Mouse (Mus musculus): ENCODE data around the gene Hmgxb4. TPM values are rescaled to one million over a fixed set of nuclear protein-coding genes. Genes with fewer than 3 reads are reported as not detected.

Hmgxb4 gene
- polyA plus RNA-seq, 1 experiment: 35.5 TPM

DNA sequence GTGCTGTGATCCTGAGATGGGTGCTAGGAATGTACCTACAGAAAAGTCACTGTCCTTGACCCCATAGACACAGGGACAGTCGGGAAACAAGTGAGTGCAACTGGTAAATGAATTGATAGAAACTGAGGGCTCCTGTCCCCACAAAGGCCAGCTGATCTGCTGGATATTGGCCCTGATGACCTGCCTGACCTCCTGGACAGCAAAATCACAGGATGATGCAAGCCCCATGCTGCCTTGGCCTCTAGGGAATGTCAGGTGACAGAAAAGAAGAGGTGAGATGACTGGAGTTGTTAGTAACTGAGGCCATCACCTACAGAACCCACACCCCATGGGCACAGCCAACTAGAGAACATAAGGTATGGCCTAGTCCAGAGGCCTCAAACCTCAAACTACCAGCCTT, 85.1 kb downstream of the Hmgxb4 start:
- WGBS: 91% methylated on average over 1 of the region's 1 CpGs
- no peak for TF ChIP-seq CTCF (IDR thresholded peaks at IDR 0.05; ENCODE audit: borderline replicate concordance, insufficient read depth, low read depth, low read length)
- no peak overlapping the region for H3K27ac ChIP-seq (ENCODE audit: insufficient read depth, low read length)
- H3K4me1 ChIP-seq (ENCODE audit: control insufficient read depth, insufficient read depth, low read length): no peaks in the 10 kb centered on the region
- no peak overlapping the region for H3K4me3 ChIP-seq (replicated peaks; ENCODE audit: insufficient read depth, low read depth, low read length)
- H3K27me3 ChIP-seq (ENCODE audit: control insufficient read depth, insufficient read depth, low read length): no peaks in the 10 kb centered on the region
- DNase-seq: no peak

GRCm38 (mm10) chr8:75078851-75079250, 85.7 kb downstream of the Hmgxb4 start:
- Histone ChIP-seq H3K27ac (ENCODE audit: insufficient read depth, low read length) (no peak overlapping the region), H3K4me1 (ENCODE audit: control insufficient read depth, insufficient read depth, low read length) (no peaks in the 10 kb centered on the region), H3K27me3 (ENCODE audit: control insufficient read depth, insufficient read depth, low read length) (no peaks in the 10 kb centered on the region), H3K4me3 (replicated peaks; ENCODE audit: insufficient read depth, low read depth, low read length) (no peak overlapping the region)
- DNase-seq: no peak
- WGBS: 91% methylated on average over 9 of the region's 9 CpGs
- TF ChIP-seq CTCF (IDR thresholded peaks at IDR 0.05; ENCODE audit: borderline replicate concordance, insufficient read depth, low read depth, low read length) (no peak), POLR2A (IDR thresholded peaks at IDR 0.05; ENCODE audit: borderline replicate concordance, insufficient read depth, low read length) (no peak)

Other genes starting within 250 kb of the Hmgxb4 start
- gene Isx, start 120.2 kb upstream of the Hmgxb4 start, polyA plus RNA-seq (2012; rRNA removed): not detected in 2 replicates
- gene Tom1, start 40.3 kb downstream of the Hmgxb4 start, polyA plus RNA-seq (2012; rRNA removed): 48.4 and 51.8 TPM in 2 replicates
- gene Hmox1, start 100.3 kb downstream of the Hmgxb4 start, polyA plus RNA-seq (2012; rRNA removed): 7.1 and 7.5 TPM in 2 replicates
- 11.0 and 12.1 TPM in 2 replicates for gene Mcm5, start 116.2 kb downstream of the Hmgxb4 start, polyA plus RNA-seq (2012; rRNA removed)
- 20.5 and 22.2 TPM in 2 replicates for gene Rasd2, start 220.6 kb downstream of the Hmgxb4 start, polyA plus RNA-seq (2012; rRNA removed)

All from cerebellum, adult 2 months (tissue).